In genomic region chr11:116534154-116534865, GRCm38 (mm10) we compare ENCODE assay signal across 8 mouse cellular contexts. TPM values are rescaled to one million over a fixed set of nuclear protein-coding genes. Genes with fewer than 3 reads are reported as not detected.
DNase-seq lines count a peak whose midpoint lies in the region; ATAC-seq lines count a peak whose summit lies in the region.

No protein-coding gene starts in this region.

- WGBS in forebrain, embryonic 11.5 days, result 18% methylated on average over 20 of the region's 20 CpGs

- H3K9me3 ChIP-seq in forebrain, embryonic 11.5 days (ENCODE audit: control insufficient read depth, low read length), result no peaks in the 10 kb centered on the region

- no peak overlapping the region for H3K9ac ChIP-seq in forebrain, embryonic 11.5 days (ENCODE audit: low read length)

- H3K27me3 ChIP-seq in forebrain, embryonic 11.5 days (ENCODE audit: control insufficient read depth, insufficient read depth, low read length), result peaks cover 43% of the 10 kb centered on the region

- intact Hi-C loops in heart, postnatal 25 days (cut with DNase I), result loop anchor here (1.0 to 10.0 kb wide), 2 partner anchors 33 to 50 kb away; no protein-coding TSS in a partner anchor

- peak; percentile 91 for DNase-seq in NIH3T3 (ENCODE audit: low read depth)
- peak; percentile 91 for DNase-seq in c-Kit-positive CD71-positive TER-119-positive erythroid progenitor cells, embryonic 14.5 days (ENCODE audit: low spot score)
- DNase-seq in forebrain, embryonic 11.5 days (ENCODE audit: low spot score), result peak; percentile 83
- peak; percentile 40 for DNase-seq in heart, postnatal 25 days (ENCODE audit: low spot score)
- peak; percentile 78 to 84 for DNase-seq in kidney, postnatal 4 days
- peak; percentile 85 for DNase-seq in lung, postnatal 10 days
- peak; percentile 69 for DNase-seq in ovary, postnatal 36 days (ENCODE audit: low spot score)
- peak; percentile 67 to 71 for DNase-seq in urinary bladder, postnatal 36 days (ENCODE audit: low spot score in 2 of 2)

- peaks cover 30% of the 10 kb centered on the region for H3K4me1 ChIP-seq in forebrain, embryonic 11.5 days (replicated peaks; ENCODE audit: control insufficient read depth, insufficient read depth, low read length)

- H3K4me2 ChIP-seq in forebrain, embryonic 11.5 days (ENCODE audit: low read depth, low read length, severe bottlenecking), result peak overlapping the region; percentile 94

- peak overlapping the region; percentile 43 for H3K4me3 ChIP-seq in forebrain, embryonic 11.5 days (ENCODE audit: low read depth, low read length)

- no peaks in the 10 kb centered on the region for H3K36me3 ChIP-seq in forebrain, embryonic 11.5 days (ENCODE audit: control insufficient read depth, insufficient read depth, low read length)

- no peak overlapping the region for H3K27ac ChIP-seq in forebrain, embryonic 11.5 days (ENCODE audit: low read depth, low read length)

- ATAC-seq in forebrain, embryonic 11.5 days (replicated peaks; ENCODE audit: low FRiP score), result no peak; the same call in 1 of the 2 replicates

RNA-seq across cellular contexts. Expression of gene Sphk1, which starts 3.6 kb away (rescaled TPM):
- 3.8 and 3.9 TPM in 2 replicates for polyA plus RNA-seq in forebrain, embryonic 11.5 days (2014; fragmentation: Nextera tagmentation; extraction: Ambion mirVana)
- total RNA-seq in heart, postnatal 25 days (2021), result 1 to 10 TPM; 1.4 to 1.9 TPM

RNA-seq across cellular contexts. Expression of gene Prpsap1, which starts 40.3 kb away (rescaled TPM):
- 188 and 195 TPM in 2 replicates for polyA plus RNA-seq in forebrain, embryonic 11.5 days (2014; fragmentation: Nextera tagmentation; extraction: Ambion mirVana)
- total RNA-seq in heart, postnatal 25 days (2021), result 10 to 100 TPM; 33.2 to 35.1 TPM

RNA-seq across cellular contexts. Expression of gene Ube2o, which starts 46.9 kb away (rescaled TPM):
- polyA plus RNA-seq in forebrain, embryonic 11.5 days (2014; fragmentation: Nextera tagmentation; extraction: Ambion mirVana), result 23.5 and 25.9 TPM in 2 replicates
- total RNA-seq in heart, postnatal 25 days (2021), result 10 to 100 TPM; 31.4 to 37.1 TPM

RNA-seq across cellular contexts. Expression of gene Aanat, which starts 51.9 kb away (rescaled TPM):
- polyA plus RNA-seq in forebrain, embryonic 11.5 days (2014; fragmentation: Nextera tagmentation; extraction: Ambion mirVana), result not detected in 2 replicates
- not detected for total RNA-seq in heart, postnatal 25 days (2021)

Comparison
In these comparisons a context has a peak if more than half of its experiments do, and no peak if none do; other contexts are left out.
1. DNase-seq: peak in every context shown above with its lines; median percentile 91 in NIH3T3; 91 in c-Kit-positive CD71-positive TER-119-positive erythroid progenitor cells, embryonic 14.5 days; 85 in lung, postnatal 10 days; 83 in forebrain, embryonic 11.5 days; 81 in kidney, postnatal 4 days; 69 in ovary, postnatal 36 days; 69 in urinary bladder, postnatal 36 days; 40 in heart, postnatal 25 days.